Comparison of ENCODE assay signal across 10 mouse cellular contexts in the genomic region with DNA sequence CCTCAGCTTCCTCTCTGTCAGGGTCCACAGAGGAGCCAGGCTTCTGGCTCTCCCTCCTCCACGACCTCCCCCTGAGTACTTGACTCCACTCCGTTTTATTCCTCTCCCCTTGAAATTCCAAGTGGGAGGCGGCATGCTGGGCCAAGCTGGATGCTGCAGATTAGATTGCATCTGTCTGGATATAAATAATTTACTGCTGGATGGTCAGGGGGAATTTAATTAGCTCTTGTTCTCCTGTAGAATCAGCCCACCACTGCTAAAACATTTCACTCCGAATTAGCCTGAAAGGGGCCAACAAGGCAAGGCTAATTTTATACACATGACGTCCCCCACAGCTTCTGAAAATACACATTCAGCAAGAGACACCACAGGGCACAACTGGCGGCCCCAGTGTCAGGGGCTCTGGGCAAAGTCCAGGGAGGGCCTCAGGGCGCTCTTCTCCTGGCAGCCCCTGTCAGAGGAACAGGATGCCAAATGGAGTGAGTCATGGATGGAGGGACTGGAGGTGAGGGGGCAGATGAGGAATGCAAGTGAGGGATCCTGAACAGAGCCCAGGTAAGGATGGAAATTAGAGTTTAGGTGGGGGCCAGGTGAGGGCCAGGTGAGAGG. TPM values are rescaled to one million over a fixed set of nuclear protein-coding genes. Genes with fewer than 3 reads are reported as not detected.
A peak's percentile ranks its signal among the peaks of the same experiment; 100 is the strongest.
DNase-seq lines count a peak whose midpoint lies in the region; ATAC-seq and TF ChIP-seq lines count a peak whose summit lies in the region.
"Had no signal": no experiment of that assay in that cellular context is flagged by ENCODE, and none has a peak within 500 bp of the region (broad histone marks: within the 10 kb centered on the region; RNA-seq: fewer than 3 reads in every experiment).

No protein-coding gene starts in this region.

- H3K36me3 ChIP-seq in hindbrain, embryonic 15.5 days, result no peaks in the 10 kb centered on the region
- H3K36me3 ChIP-seq in neural tube, embryonic 12.5 days, result no peaks in the 10 kb centered on the region

- 0 out of 2 replicates have a peak overlapping the region, but pooled peaks have one; percentile 10 for H3K9ac ChIP-seq in hindbrain, embryonic 15.5 days
- no peak overlapping the region for H3K9ac ChIP-seq in neural tube, embryonic 12.5 days

- no peaks in the 10 kb centered on the region for H3K9me3 ChIP-seq in hindbrain, embryonic 15.5 days
- H3K9me3 ChIP-seq in neural tube, embryonic 12.5 days, result no peaks in the 10 kb centered on the region

- ATAC-seq in hindbrain, embryonic 15.5 days (ENCODE audit: low FRiP score, low read depth), result peak; percentile 36; the same call in 1 of the 2 replicates
- 0 out of 2 replicates have a peak, but pooled peaks have one; percentile 37 for ATAC-seq in neural tube, embryonic 12.5 days (ENCODE audit: low FRiP score, low read depth)

- DNase-seq in cerebellum, adult 2 months, result peak in 1 of 2 experiments; percentile 65
- DNase-seq in cerebellum, adult 11 months, result no peak
- peak; percentile 7 for DNase-seq in kidney, postnatal 14 days
- DNase-seq in kidney, adult 8-10 months, result no peak
- DNase-seq in spleen, adult 18-20 months, result no peak
- no peak for DNase-seq in lung, postnatal 10 days
- DNase-seq: lung, postnatal 14 days had no signal

- no peak for TF ChIP-seq CTCF in cerebellum, adult 2 months (IDR thresholded peaks at IDR 0.05; ENCODE audit: borderline replicate concordance, insufficient read depth, low read depth, low read length)

- no peak overlapping the region for H3K4me3 ChIP-seq in cerebellum, adult 2 months (replicated peaks; ENCODE audit: insufficient read depth, low read depth, low read length)
- no peak overlapping the region for H3K4me3 ChIP-seq in hindbrain, embryonic 15.5 days
- H3K4me3 ChIP-seq in neural tube, embryonic 12.5 days, result no peak overlapping the region

- 16% methylated on average over 7 of the region's 7 CpGs for WGBS in cerebellum, adult 2 months
- 18% methylated on average over 7 of the region's 7 CpGs for WGBS in hindbrain, embryonic 15.5 days
- WGBS in neural tube, embryonic 12.5 days, result 28% methylated on average over 7 of the region's 7 CpGs

- H3K4me2 ChIP-seq in hindbrain, embryonic 15.5 days, result no peak overlapping the region
- H3K4me2 ChIP-seq in neural tube, embryonic 12.5 days (replicated peaks), result peak overlapping the region; percentile 23; the same call in 1 of the 2 replicates
- H3K4me2 ChIP-seq: liver, embryonic 11.5 days had no signal

- no peak for TF ChIP-seq POLR2A in cerebellum, adult 2 months (IDR thresholded peaks at IDR 0.05; ENCODE audit: borderline replicate concordance, insufficient read depth, low read length)

- H3K27me3 ChIP-seq in cerebellum, adult 2 months (ENCODE audit: control insufficient read depth, insufficient read depth, low read length), result no peaks in the 10 kb centered on the region
- no peaks in the 10 kb centered on the region for H3K27me3 ChIP-seq in hindbrain, embryonic 15.5 days
- H3K27me3 ChIP-seq in neural tube, embryonic 12.5 days (replicated peaks), result no peaks in the 10 kb centered on the region

- peaks cover 77% of the 10 kb centered on the region for H3K4me1 ChIP-seq in cerebellum, adult 2 months (ENCODE audit: control insufficient read depth, insufficient read depth, low read length)
- H3K4me1 ChIP-seq in hindbrain, embryonic 15.5 days (replicated peaks), result peaks cover 32% of the 10 kb centered on the region
- H3K4me1 ChIP-seq in neural tube, embryonic 12.5 days, result peaks cover 31% of the 10 kb centered on the region

- H3K27ac ChIP-seq in cerebellum, adult 2 months (ENCODE audit: insufficient read depth, low read length), result peak overlapping the region; percentile 49
- peak overlapping the region; percentile 74 for H3K27ac ChIP-seq in hindbrain, embryonic 15.5 days (replicated peaks)
- H3K27ac ChIP-seq in neural tube, embryonic 12.5 days, result peak overlapping the region; percentile 61

RNA-seq across cellular contexts. Expression of gene Rbfox3, which starts 36.8 kb away (rescaled TPM):
- polyA plus RNA-seq in cerebellum, adult 2 months (2012; rRNA removed), result 163 and 201 TPM in 2 replicates
- polyA plus RNA-seq in hindbrain, embryonic 15.5 days (2015; fragmentation: Nextera tagmentation; extraction: Ambion mirVana), result 71.8 and 77.9 TPM in 2 replicates
- polyA plus RNA-seq in neural tube, embryonic 12.5 days (2016; fragmentation: Nextera tagmentation; extraction: Ambion mirVana), result 44.8 and 52.6 TPM in 2 replicates
